Mouse (Mus musculus) erythroblast, adult 5-6 weeks (primary cell): Measurements from ENCODE around the gene Med22. TPM values are rescaled to one million over a fixed set of nuclear protein-coding genes. Genes with fewer than 3 reads are reported as not detected.
"Not testable (repeated sequence)": the region's sequence is repeated elsewhere in the genome, so short reads cannot be mapped to it uniquely, and the experiment has no call there.

Experiments
- ATAC-seq: replicated peaks from 2 replicates; pipeline ENCODE4 v1.8.0; 2016; ENCODE audit warnings: moderate number of reproducible peaks, mild to moderate bottlenecking, moderate TSS enrichment, inconsistent platforms; ENCODE audit not compliant: poor library complexity, low FRiP score, severe bottlenecking
- total RNA-seq, 2 experiments: library from RNA; stranded (forward) in 1 of 2; stranded (reverse) in 1 of 2; fragments of 150-400 nt in 1 of 2; fragments of 200-764, 138-1000 nt in 1 of 2; gene quantifications; 2 replicates each; pipeline versions ENCODE4 v1.2.3 to v1.2.4; 2015 to 2017; ENCODE audit warnings: low replicate concordance in 2 of 2

Med22 gene
- total RNA-seq, 2 experiments from 2014 or later: 1.3 to 10.6 TPM

GRCm38 (mm10) chr2:26895898-26896297 is 14.6 kb downstream of the Med22 start:
- no peak for ATAC-seq

GRCm38 (mm10) chr2:26886170-26886569 is 24.3 kb downstream of the Med22 start:
- not testable (repeated sequence) for ATAC-seq

GRCm38 (mm10) chr2:26885541-26885940 is 24.9 kb downstream of the Med22 start:
- ATAC-seq: not testable (repeated sequence)

- no peak for ATAC-seq
Measured at GRCm38 (mm10) chr2:26878571-26878970, 31.9 kb downstream of the Med22 start.

GRCm38 (mm10) chr2:26870666-26871065 is 39.8 kb downstream of the Med22 start:
- ATAC-seq: no peak

GRCm38 (mm10) chr2:26864879-26865278 is 45.6 kb downstream of the Med22 start, which contains the start of gene Abo:
Gene Abo, minus strand, starts transcription at chr2:26864979.
- ATAC-seq: no peak

GRCm38 (mm10) chr2:26862856-26863255 is 47.6 kb downstream of the Med22 start:
- no peak for ATAC-seq

Other genes starting within 250 kb of the Med22 start
- gene Lcn4, start 239.4 kb downstream of the Med22 start, total RNA-seq (2015; ENCODE audit: low replicate concordance): not detected in 2 replicates
- not detected in 2 replicates for gene Lcn4, start 239.4 kb downstream of the Med22 start, total RNA-seq (2017; ENCODE audit: low replicate concordance)
- not detected in 2 replicates for gene Abo, start 45.7 kb downstream of the Med22 start, total RNA-seq (2015; ENCODE audit: low replicate concordance)
- not detected in 2 replicates for gene Abo, start 45.7 kb downstream of the Med22 start, total RNA-seq (2017; ENCODE audit: low replicate concordance)
- gene Surf6, start 7.8 kb downstream of the Med22 start, total RNA-seq (2015; ENCODE audit: low replicate concordance): 2.1 and 6.1 TPM in 2 replicates
- 7.4 and 7.6 TPM in 2 replicates for gene Surf6, start 7.8 kb downstream of the Med22 start, total RNA-seq (2017; ENCODE audit: low replicate concordance)
- gene Rpl7a, start 87 bp upstream of the Med22 start, total RNA-seq (2015; ENCODE audit: low replicate concordance): 469 and 488 TPM in 2 replicates
- 357 and 378 TPM in 2 replicates for gene Rpl7a, start 87 bp upstream of the Med22 start, total RNA-seq (2017; ENCODE audit: low replicate concordance)
- gene Surf2, start 5.7 kb upstream of the Med22 start, total RNA-seq (2015; ENCODE audit: low replicate concordance): 14.4 and 16.9 TPM in 2 replicates
- gene Surf2, start 5.7 kb upstream of the Med22 start, total RNA-seq (2017; ENCODE audit: low replicate concordance): 4.2 and 15.0 TPM in 2 replicates
- 9.6 and 34.7 TPM in 2 replicates for gene Surf1, start 5.9 kb upstream of the Med22 start, total RNA-seq (2015; ENCODE audit: low replicate concordance)
- 17.5 and 20.1 TPM in 2 replicates for gene Surf1, start 5.9 kb upstream of the Med22 start, total RNA-seq (2017; ENCODE audit: low replicate concordance)
- gene Surf4, start 23.3 kb upstream of the Med22 start, total RNA-seq (2015; ENCODE audit: low replicate concordance): 24.4 and 25.7 TPM in 2 replicates
- gene Surf4, start 23.3 kb upstream of the Med22 start, total RNA-seq (2017; ENCODE audit: low replicate concordance): 18.8 and 21.4 TPM in 2 replicates
- not detected in 2 replicates for gene Stkld1, start 23.4 kb upstream of the Med22 start, total RNA-seq (2015; ENCODE audit: low replicate concordance)
- gene Stkld1, start 23.4 kb upstream of the Med22 start, total RNA-seq (2017; ENCODE audit: low replicate concordance): not detected in 2 replicates
- 2.9 and 4.8 TPM in 2 replicates for gene Rexo4, start 53.7 kb upstream of the Med22 start, total RNA-seq (2015; ENCODE audit: low replicate concordance)
- 17.0 and 24.2 TPM in 2 replicates for gene Rexo4, start 53.7 kb upstream of the Med22 start, total RNA-seq (2017; ENCODE audit: low replicate concordance)
- 0.19 and 0.42 TPM in 2 replicates for gene Adamts13, start 62.7 kb upstream of the Med22 start, total RNA-seq (2015; ENCODE audit: low replicate concordance)
- gene Adamts13, start 62.7 kb upstream of the Med22 start, total RNA-seq (2017; ENCODE audit: low replicate concordance): 0.28 and 0.77 TPM in 2 replicates
- 1.2 and 4.4 TPM in 2 replicates for gene Cacfd1, start 99.2 kb upstream of the Med22 start, total RNA-seq (2015; ENCODE audit: low replicate concordance)
- gene Cacfd1, start 99.2 kb upstream of the Med22 start, total RNA-seq (2017; ENCODE audit: low replicate concordance): 2.8 and 14.5 TPM in 2 replicates
- gene Slc2a6, start 117.3 kb upstream of the Med22 start, total RNA-seq (2015; ENCODE audit: low replicate concordance): 1.2 and 2.5 TPM in 2 replicates
- 0.56 and 1.9 TPM in 2 replicates for gene Slc2a6, start 117.3 kb upstream of the Med22 start, total RNA-seq (2017; ENCODE audit: low replicate concordance)
- not detected in 2 replicates for gene Mymk, start 161.5 kb upstream of the Med22 start, total RNA-seq (2015; ENCODE audit: low replicate concordance)
- not detected in 2 replicates for gene Mymk, start 161.5 kb upstream of the Med22 start, total RNA-seq (2017; ENCODE audit: low replicate concordance)
- not detected in 2 replicates for gene Adamtsl2, start 168.7 kb upstream of the Med22 start, total RNA-seq (2015; ENCODE audit: low replicate concordance)
- not detected in 2 replicates for gene Adamtsl2, start 168.7 kb upstream of the Med22 start, total RNA-seq (2017; ENCODE audit: low replicate concordance)
- not detected in 2 replicates for gene Fam163b, start 231.8 kb upstream of the Med22 start, total RNA-seq (2015; ENCODE audit: low replicate concordance)
- gene Fam163b, start 231.8 kb upstream of the Med22 start, total RNA-seq (2017; ENCODE audit: low replicate concordance): not detected in 2 replicates